In the genomic region with DNA sequence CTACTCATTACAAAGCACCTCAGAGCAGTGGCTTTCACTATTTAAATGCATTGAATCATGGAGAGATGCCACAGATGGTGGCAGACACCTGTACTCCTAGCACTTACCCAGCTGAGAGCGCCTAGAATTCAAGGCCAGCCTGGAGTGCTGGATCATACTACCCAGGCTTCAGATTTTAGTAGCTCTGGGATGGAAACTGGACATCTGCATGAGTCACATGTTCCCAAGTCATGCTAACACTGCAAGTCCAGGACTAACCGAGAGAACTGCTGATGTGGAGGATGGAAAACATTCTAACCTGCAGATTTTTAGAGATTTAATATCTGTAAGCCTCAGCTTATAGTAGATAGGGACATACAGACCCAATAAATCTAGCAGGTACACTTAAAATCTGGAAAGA, we compare ENCODE assay signal across 17 mouse cellular contexts.
"Had no signal": no experiment of that assay in that cellular context is flagged by ENCODE, and none has a peak within 500 bp of the region (broad histone marks: within the 10 kb centered on the region; RNA-seq: fewer than 3 reads in every experiment).

No protein-coding gene starts in this region.

- H3K4me3 ChIP-seq: neural tube, embryonic 12.5 days; neural tube, embryonic 13.5 days; neural tube, embryonic 15.5 days; stomach, embryonic 15.5 days had no signal

- H3K9me3 ChIP-seq: neural tube, embryonic 12.5 days; neural tube, embryonic 13.5 days; neural tube, embryonic 15.5 days; stomach, embryonic 15.5 days had no signal

- H3K36me3 ChIP-seq: neural tube, embryonic 12.5 days; neural tube, embryonic 13.5 days; neural tube, embryonic 15.5 days; stomach, embryonic 15.5 days had no signal

- H3K9ac ChIP-seq: neural tube, embryonic 12.5 days; neural tube, embryonic 13.5 days; neural tube, embryonic 15.5 days; stomach, embryonic 15.5 days had no signal

- H3K27me3 ChIP-seq: neural tube, embryonic 12.5 days; neural tube, embryonic 13.5 days; neural tube, embryonic 15.5 days; stomach, embryonic 15.5 days had no signal

- H3K4me1 ChIP-seq: stomach, embryonic 15.5 days had no signal

- H3K4me2 ChIP-seq: neural tube, embryonic 12.5 days; neural tube, embryonic 13.5 days; neural tube, embryonic 15.5 days; stomach, embryonic 15.5 days had no signal

- DNase-seq: retina, postnatal 1 day; right cerebral cortex, adult 18-20 months; right cerebral cortex, postnatal 14 days; right cerebral cortex, postnatal 25 days; right cerebral cortex, postnatal 4 days; spleen, adult 18-20 months; thymus, adult 18-20 months; thymus, adult 2 months; thymus, postnatal 14 days; thymus, postnatal 25 days; thymus, postnatal 36 days; thymus, postnatal 4 days had no signal

- H3K27ac ChIP-seq: neural tube, embryonic 12.5 days; neural tube, embryonic 13.5 days; neural tube, embryonic 15.5 days; stomach, embryonic 15.5 days; stomach, postnatal 0 days had no signal
